Mouse (Mus musculus): Measurements from ENCODE around the gene Styk1. TPM values are rescaled to one million over a fixed set of nuclear protein-coding genes. Genes with fewer than 3 reads are reported as not detected.

Styk1 gene
- total and polyA plus RNA-seq, 2 experiments from 2014 or later = 3.2 to 5.1 TPM

GRCm38 (mm10) chr6:131316155-131317101 is 37.0 kb downstream of the Styk1 start:
- Histone ChIP-seq H3K27me3 (ENCODE audit: insufficient read depth, low read length) (no peaks in the 10 kb centered on the region), H3K4me3 (ENCODE audit: low read length) (no peak overlapping the region), H3K4me2 (ENCODE audit: low read depth, low read length) (no peak overlapping the region), H3K9me3 (ENCODE audit: low read length) (no peaks in the 10 kb centered on the region), H3K27ac (no peak overlapping the region), H3K36me3 (ENCODE audit: insufficient read depth, low read length) (no peaks in the 10 kb centered on the region), H3K4me1 (ENCODE audit: insufficient read depth, low read length) (no peaks in the 10 kb centered on the region), H3K9ac (replicated peaks; ENCODE audit: low read length) (no peak overlapping the region)
- DNase-seq (ENCODE audit: low spot score) (no peak), ATAC-seq (no peak)
- TF ChIP-seq CTCF (IDR thresholded peaks at IDR 0.05; ENCODE audit: low read depth) = no peak
- WGBS = 87% methylated on average over 7 of the region's 7 CpGs

- no peak for TF ChIP-seq CTCF (IDR thresholded peaks at IDR 0.05; ENCODE audit: low read depth)
- Histone ChIP-seq H3K9ac (replicated peaks; ENCODE audit: low read length) (no peak overlapping the region), H3K36me3 (ENCODE audit: insufficient read depth, low read length) (no peaks in the 10 kb centered on the region), H3K9me3 (ENCODE audit: low read length) (no peaks in the 10 kb centered on the region), H3K4me2 (ENCODE audit: low read depth, low read length) (no peak overlapping the region), H3K27ac (no peak overlapping the region), H3K4me1 (ENCODE audit: insufficient read depth, low read length) (no peaks in the 10 kb centered on the region), H3K27me3 (ENCODE audit: insufficient read depth, low read length) (no peaks in the 10 kb centered on the region), H3K4me3 (ENCODE audit: low read length) (no peak overlapping the region)
- DNase-seq (ENCODE audit: low spot score) = no peak
- no peak for ATAC-seq
- 72% methylated on average over 3 of the region's 3 CpGs for WGBS
These were observed 45.4 kb downstream of the Styk1 start for GRCm38 (mm10) chr6:131308031-131308430.

- no peaks in the 10 kb centered on the region for H3K27me3 ChIP-seq (ENCODE audit: insufficient read depth, low read length)
- no peak for DNase-seq (ENCODE audit: low spot score)
- H3K36me3 ChIP-seq (ENCODE audit: insufficient read depth, low read length) = no peaks in the 10 kb centered on the region
- WGBS = 70% methylated on average over 3 of the region's 3 CpGs
- H3K4me3 ChIP-seq (ENCODE audit: low read length) = no peak overlapping the region
- no peak overlapping the region for H3K9ac ChIP-seq (replicated peaks; ENCODE audit: low read length)
- no peak for TF ChIP-seq CTCF (IDR thresholded peaks at IDR 0.05; ENCODE audit: low read depth)
- no peak for ATAC-seq
- H3K27ac ChIP-seq = no peak overlapping the region
- H3K9me3 ChIP-seq (ENCODE audit: low read length) = no peaks in the 10 kb centered on the region
- no peaks in the 10 kb centered on the region for H3K4me1 ChIP-seq (ENCODE audit: insufficient read depth, low read length)
- no peak overlapping the region for H3K4me2 ChIP-seq (ENCODE audit: low read depth, low read length)
These were observed 48.6 kb downstream of the Styk1 start for GRCm38 (mm10) chr6:131304776-131305175.

- ATAC-seq = no peak
- no peak for TF ChIP-seq CTCF (IDR thresholded peaks at IDR 0.05; ENCODE audit: low read depth)
- no peaks in the 10 kb centered on the region for H3K36me3 ChIP-seq (ENCODE audit: insufficient read depth, low read length)
- no peaks in the 10 kb centered on the region for H3K9me3 ChIP-seq (ENCODE audit: low read length)
- no peak overlapping the region for H3K4me3 ChIP-seq (ENCODE audit: low read length)
- H3K9ac ChIP-seq (replicated peaks; ENCODE audit: low read length) = no peak overlapping the region
- H3K27me3 ChIP-seq (ENCODE audit: insufficient read depth, low read length) = no peaks in the 10 kb centered on the region
- DNase-seq (ENCODE audit: low spot score) = no peak
- H3K4me2 ChIP-seq (ENCODE audit: low read depth, low read length) = no peak overlapping the region
- H3K27ac ChIP-seq = no peak overlapping the region
- H3K4me1 ChIP-seq (ENCODE audit: insufficient read depth, low read length) = no peaks in the 10 kb centered on the region
These were observed 54.9 kb downstream of the Styk1 start for GRCm38 (mm10) chr6:131298531-131298930.

GRCm38 (mm10) chr6:131294435-131295112 is 58.8 kb downstream of the Styk1 start:
- H3K27ac ChIP-seq = no peak overlapping the region
- DNase-seq (ENCODE audit: low spot score) (no peak), ATAC-seq (no peak)
- H3K4me3 ChIP-seq (ENCODE audit: low read length) = no peak overlapping the region
- no peaks in the 10 kb centered on the region for H3K9me3 ChIP-seq (ENCODE audit: low read length)
- no peaks in the 10 kb centered on the region for H3K27me3 ChIP-seq (ENCODE audit: insufficient read depth, low read length)
- H3K9ac ChIP-seq (replicated peaks; ENCODE audit: low read length) = no peak overlapping the region
- no peak overlapping the region for H3K4me2 ChIP-seq (ENCODE audit: low read depth, low read length)
- no peaks in the 10 kb centered on the region for H3K36me3 ChIP-seq (ENCODE audit: insufficient read depth, low read length)
- WGBS = 87% methylated on average over 5 of the region's 5 CpGs
- 0 out of 2 replicates have a peak, but pooled peaks cover 4% of the 10 kb centered on the region for H3K4me1 ChIP-seq (ENCODE audit: insufficient read depth, low read length)
- TF ChIP-seq CTCF (IDR thresholded peaks at IDR 0.05; ENCODE audit: low read depth) = no peak

- no peak overlapping the region for H3K27ac ChIP-seq
- 86% methylated on average over 5 of the region's 5 CpGs for WGBS
- DNase-seq (ENCODE audit: low spot score) (no peak), ATAC-seq (no peak)
- peak overlapping the region; percentile 54 for H3K4me2 ChIP-seq (ENCODE audit: low read depth, low read length)
- no peak overlapping the region for H3K9ac ChIP-seq (replicated peaks; ENCODE audit: low read length)
- no peaks in the 10 kb centered on the region for H3K9me3 ChIP-seq (ENCODE audit: low read length)
- H3K4me3 ChIP-seq (ENCODE audit: low read length) = peak overlapping the region; percentile 76
- TF ChIP-seq CTCF (IDR thresholded peaks at IDR 0.05; ENCODE audit: low read depth) = no peak
- H3K27me3 ChIP-seq (ENCODE audit: insufficient read depth, low read length) = no peaks in the 10 kb centered on the region
- 0 out of 2 replicates have a peak, but pooled peaks cover 4% of the 10 kb centered on the region for H3K4me1 ChIP-seq (ENCODE audit: insufficient read depth, low read length)
- H3K36me3 ChIP-seq (ENCODE audit: insufficient read depth, low read length) = no peaks in the 10 kb centered on the region
These were observed 59.5 kb downstream of the Styk1 start for GRCm38 (mm10) chr6:131293916-131294315.
